Mouse (Mus musculus): ENCODE measurements around the gene Cnksr3.

GRCm38 (mm10) chr10:7126287-7126686 is 85.8 kb downstream of the Cnksr3 start:
- TF ChIP-seq CTCF (IDR thresholded peaks at IDR 0.05; ENCODE audit: low read depth, low read length), result no peak
- no peak for TF ChIP-seq GATA1 (IDR thresholded peaks at IDR 0.05; ENCODE audit: borderline replicate concordance, low read length)
- no peak for TF ChIP-seq GATA2 (IDR thresholded peaks at IDR 0.05; ENCODE audit: borderline replicate concordance, low read depth, low read length)
- TF ChIP-seq POLR2AphosphoS5 (IDR thresholded peaks at IDR 0.05; ENCODE audit: insufficient replicate concordance, low read depth, low read length), result no peak
- TF ChIP-seq TAL1 (conservative IDR thresholded peaks at IDR 0.05; ENCODE audit: low read depth, low read length), result no peak

Data from G1E (cell line).